Mouse (Mus musculus): ENCODE results near the gene Xirp2.
"Not testable (repeated sequence)": the region's sequence is repeated elsewhere in the genome, so short reads cannot be mapped to it uniquely, and the experiment has no call there.

Gene Xirp2

GRCm38 (mm10) chr2:67467036-67467435 lies 21.2 kb downstream of the Xirp2 start:
- Histone ChIP-seq H3K4me3 (replicated peaks; ENCODE audit: low read length) (no peak overlapping the region), H3K27me3 (ENCODE audit: insufficient read depth, low read length) (no peaks in the 10 kb centered on the region), H3K4me1 (replicated peaks; ENCODE audit: low read depth, low read length) (no peaks in the 10 kb centered on the region), H3K36me3 (ENCODE audit: insufficient read depth, low read length) (no peaks in the 10 kb centered on the region), H3K9me3 (ENCODE audit: low read length) (no peaks in the 10 kb centered on the region)
- TF ChIP-seq NANOG (IDR thresholded peaks at IDR 0.05; ENCODE audit: borderline replicate concordance, low read length), result no peak
- TF ChIP-seq POU5F1 (IDR thresholded peaks at IDR 0.05; ENCODE audit: borderline replicate concordance, low read length), result no peak
- no peak for TF ChIP-seq CTCF (conservative IDR thresholded peaks at IDR 0.05; ENCODE audit: low read length)

DNA sequence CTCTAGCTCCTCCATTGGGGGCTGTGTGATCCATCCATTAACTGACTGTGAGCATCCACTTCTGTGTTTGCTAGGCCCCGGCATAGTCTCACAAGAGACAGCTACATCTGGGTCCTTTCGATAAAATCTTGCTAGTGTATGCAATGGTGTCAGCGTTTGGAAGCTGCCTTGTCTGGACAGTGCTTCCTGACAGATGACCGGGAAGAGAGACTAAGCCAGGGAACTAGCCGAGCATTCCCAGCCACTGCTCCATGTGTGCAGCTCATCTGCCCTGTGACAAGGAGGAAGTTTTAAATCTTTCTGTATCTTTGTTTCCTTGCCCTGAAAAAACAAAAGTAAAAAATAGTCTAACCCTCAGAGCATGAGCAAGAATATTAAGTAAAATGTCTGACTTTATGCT lies 24.2 kb downstream of the Xirp2 start:
- H3K4me3 ChIP-seq (replicated peaks; ENCODE audit: low read length); H3K9me3 ChIP-seq (ENCODE audit: low read length): not testable (repeated sequence)

GRCm38 (mm10) chr2:67477753-67478152 lies 32.0 kb downstream of the Xirp2 start:
- Histone ChIP-seq H3K36me3 (ENCODE audit: insufficient read depth, low read length) (no peaks in the 10 kb centered on the region), H3K27me3 (ENCODE audit: insufficient read depth, low read length) (no peaks in the 10 kb centered on the region), H3K9me3 (ENCODE audit: low read length) (no peaks in the 10 kb centered on the region), H3K4me3 (replicated peaks; ENCODE audit: low read length) (no peak overlapping the region), H3K4me1 (replicated peaks; ENCODE audit: low read depth, low read length) (no peaks in the 10 kb centered on the region)
- TF ChIP-seq POU5F1 (IDR thresholded peaks at IDR 0.05; ENCODE audit: borderline replicate concordance, low read length) (no peak), CTCF (conservative IDR thresholded peaks at IDR 0.05; ENCODE audit: low read length) (peak; percentile 54)

More for the DNA sequence above, 24.2 kb downstream of the Xirp2 start:
- not testable (repeated sequence) for H3K27me3 ChIP-seq (ENCODE audit: insufficient read depth, low read length); H3K4me1 ChIP-seq (replicated peaks; ENCODE audit: low read depth, low read length); H3K36me3 ChIP-seq (ENCODE audit: insufficient read depth, low read length)

- H3K4me1 ChIP-seq (replicated peaks; ENCODE audit: low read depth, low read length), result no peaks in the 10 kb centered on the region
- H3K4me3 ChIP-seq (replicated peaks; ENCODE audit: low read length), result no peak overlapping the region
- H3K36me3 ChIP-seq (ENCODE audit: insufficient read depth, low read length), result no peaks in the 10 kb centered on the region
- no peaks in the 10 kb centered on the region for H3K27me3 ChIP-seq (ENCODE audit: insufficient read depth, low read length)
- H3K9me3 ChIP-seq (ENCODE audit: low read length), result no peaks in the 10 kb centered on the region
- TF ChIP-seq NANOG (IDR thresholded peaks at IDR 0.05; ENCODE audit: borderline replicate concordance, low read length) (no peak), CTCF (conservative IDR thresholded peaks at IDR 0.05; ENCODE audit: low read length) (no peak), POU5F1 (IDR thresholded peaks at IDR 0.05; ENCODE audit: borderline replicate concordance, low read length) (no peak)
Observed at GRCm38 (mm10) chr2:67481051-67481450, 35.2 kb downstream of the Xirp2 start.

GRCm38 (mm10) chr2:67486721-67487120 lies 40.9 kb downstream of the Xirp2 start:
- H3K4me1 ChIP-seq (replicated peaks; ENCODE audit: low read depth, low read length), result no peaks in the 10 kb centered on the region
- no peak for TF ChIP-seq CTCF (conservative IDR thresholded peaks at IDR 0.05; ENCODE audit: low read length)
- no peak for TF ChIP-seq NANOG (IDR thresholded peaks at IDR 0.05; ENCODE audit: borderline replicate concordance, low read length)
- no peak for TF ChIP-seq POU5F1 (IDR thresholded peaks at IDR 0.05; ENCODE audit: borderline replicate concordance, low read length)
- no peaks in the 10 kb centered on the region for H3K36me3 ChIP-seq (ENCODE audit: insufficient read depth, low read length)
- no peaks in the 10 kb centered on the region for H3K9me3 ChIP-seq (ENCODE audit: low read length)
- no peak overlapping the region for H3K4me3 ChIP-seq (replicated peaks; ENCODE audit: low read length)
- no peaks in the 10 kb centered on the region for H3K27me3 ChIP-seq (ENCODE audit: insufficient read depth, low read length)

GRCm38 (mm10) chr2:67487162-67487561 lies 41.4 kb downstream of the Xirp2 start:
- H3K9me3 ChIP-seq (ENCODE audit: low read length), result no peaks in the 10 kb centered on the region
- H3K27me3 ChIP-seq (ENCODE audit: insufficient read depth, low read length), result no peaks in the 10 kb centered on the region
- H3K4me1 ChIP-seq (replicated peaks; ENCODE audit: low read depth, low read length), result no peaks in the 10 kb centered on the region
- H3K36me3 ChIP-seq (ENCODE audit: insufficient read depth, low read length), result no peaks in the 10 kb centered on the region
- no peak overlapping the region for H3K4me3 ChIP-seq (replicated peaks; ENCODE audit: low read length)
- no peak for TF ChIP-seq NANOG (IDR thresholded peaks at IDR 0.05; ENCODE audit: borderline replicate concordance, low read length)
- TF ChIP-seq POU5F1 (IDR thresholded peaks at IDR 0.05; ENCODE audit: borderline replicate concordance, low read length), result no peak
- no peak for TF ChIP-seq CTCF (conservative IDR thresholded peaks at IDR 0.05; ENCODE audit: low read length)

DNA sequence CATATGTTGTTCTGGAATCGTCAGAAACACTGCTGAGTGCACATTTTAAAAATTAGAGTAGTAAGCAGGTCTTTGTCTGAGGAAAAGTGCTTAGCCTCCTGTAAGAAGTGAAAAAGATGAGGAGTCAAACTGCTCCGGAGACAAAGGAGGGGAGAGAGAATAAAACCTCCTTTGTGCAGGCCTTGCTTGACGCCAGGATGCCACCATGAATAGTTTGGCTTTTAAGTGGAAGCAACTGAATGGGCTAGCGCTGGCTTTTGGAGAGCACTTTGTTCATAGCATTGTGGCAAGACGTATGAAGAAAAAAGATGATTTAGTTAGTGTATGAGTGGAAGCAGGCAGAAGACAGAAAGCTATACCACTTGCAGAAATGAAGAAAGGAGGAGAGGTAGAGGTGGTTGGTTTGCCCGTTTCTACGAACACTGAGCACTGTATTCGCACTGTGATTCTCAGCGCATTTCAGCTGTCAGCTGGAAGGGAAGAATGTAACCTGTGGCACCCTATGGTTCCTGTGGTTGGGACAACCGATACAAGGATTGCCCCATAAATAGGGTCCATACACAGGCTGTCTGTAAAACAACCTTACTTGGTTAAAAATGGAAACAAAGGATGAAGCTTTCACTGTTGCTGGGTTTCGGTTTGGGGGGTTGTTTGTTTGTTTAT lies 42.8 kb downstream of the Xirp2 start:
- no peaks in the 10 kb centered on the region for H3K36me3 ChIP-seq (ENCODE audit: insufficient read depth, low read length)
- H3K4me3 ChIP-seq (replicated peaks; ENCODE audit: low read length), result no peak overlapping the region
- TF ChIP-seq CTCF (conservative IDR thresholded peaks at IDR 0.05; ENCODE audit: low read length) (no peak), POU5F1 (IDR thresholded peaks at IDR 0.05; ENCODE audit: borderline replicate concordance, low read length) (no peak), NANOG (IDR thresholded peaks at IDR 0.05; ENCODE audit: borderline replicate concordance, low read length) (no peak)
- H3K9me3 ChIP-seq (ENCODE audit: low read length), result no peaks in the 10 kb centered on the region
- no peaks in the 10 kb centered on the region for H3K4me1 ChIP-seq (replicated peaks; ENCODE audit: low read depth, low read length)
- H3K27me3 ChIP-seq (ENCODE audit: insufficient read depth, low read length), result no peaks in the 10 kb centered on the region

- Histone ChIP-seq H3K9me3 (ENCODE audit: low read length) (no peaks in the 10 kb centered on the region), H3K4me3 (replicated peaks; ENCODE audit: low read length) (no peak overlapping the region), H3K36me3 (ENCODE audit: insufficient read depth, low read length) (no peaks in the 10 kb centered on the region), H3K27me3 (ENCODE audit: insufficient read depth, low read length) (no peaks in the 10 kb centered on the region), H3K4me1 (replicated peaks; ENCODE audit: low read depth, low read length) (no peaks in the 10 kb centered on the region)
- TF ChIP-seq CTCF (conservative IDR thresholded peaks at IDR 0.05; ENCODE audit: low read length) (no peak), POU5F1 (IDR thresholded peaks at IDR 0.05; ENCODE audit: borderline replicate concordance, low read length) (no peak)
Observed at GRCm38 (mm10) chr2:67489128-67489492, 43.3 kb downstream of the Xirp2 start.

- H3K4me1 ChIP-seq (replicated peaks; ENCODE audit: low read depth, low read length), result no peaks in the 10 kb centered on the region
- no peaks in the 10 kb centered on the region for H3K27me3 ChIP-seq (ENCODE audit: insufficient read depth, low read length)
- H3K36me3 ChIP-seq (ENCODE audit: insufficient read depth, low read length), result no peaks in the 10 kb centered on the region
- H3K4me3 ChIP-seq (replicated peaks; ENCODE audit: low read length), result no peak overlapping the region
- no peak for TF ChIP-seq NANOG (IDR thresholded peaks at IDR 0.05; ENCODE audit: borderline replicate concordance, low read length)
- TF ChIP-seq POU5F1 (IDR thresholded peaks at IDR 0.05; ENCODE audit: borderline replicate concordance, low read length), result no peak
- TF ChIP-seq CTCF (conservative IDR thresholded peaks at IDR 0.05; ENCODE audit: low read length), result no peak
- H3K9me3 ChIP-seq (ENCODE audit: low read length), result no peaks in the 10 kb centered on the region
Observed at GRCm38 (mm10) chr2:67505457-67505856, 59.7 kb downstream of the Xirp2 start.

All from E14TG2a.4 (cell line).